Mouse (Mus musculus): ENCODE measurements around the gene Rgs3.

Gene Rgs3

DNA sequence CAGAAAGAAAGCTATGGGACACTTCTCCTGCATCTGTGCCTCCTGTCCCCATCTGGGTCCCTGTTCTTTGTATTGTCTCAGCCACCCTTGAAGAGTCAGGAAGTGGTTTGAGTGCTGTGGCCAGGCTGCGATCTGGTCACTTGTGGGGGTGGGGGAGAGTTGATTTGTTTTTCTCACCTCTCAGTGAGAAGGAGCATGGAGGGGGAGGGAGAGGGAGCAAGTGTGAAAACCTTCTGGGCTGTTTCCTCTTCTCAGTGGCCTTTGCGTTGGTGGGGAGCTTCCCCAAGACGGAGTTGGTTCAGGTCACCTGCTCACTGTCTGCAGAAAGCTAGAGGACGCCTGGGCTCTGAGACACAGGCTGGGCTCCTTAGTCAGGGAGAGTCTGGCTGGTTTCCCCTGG lies 70.3 kb downstream of the Rgs3 start:
- no peak for DNase-seq

DNA sequence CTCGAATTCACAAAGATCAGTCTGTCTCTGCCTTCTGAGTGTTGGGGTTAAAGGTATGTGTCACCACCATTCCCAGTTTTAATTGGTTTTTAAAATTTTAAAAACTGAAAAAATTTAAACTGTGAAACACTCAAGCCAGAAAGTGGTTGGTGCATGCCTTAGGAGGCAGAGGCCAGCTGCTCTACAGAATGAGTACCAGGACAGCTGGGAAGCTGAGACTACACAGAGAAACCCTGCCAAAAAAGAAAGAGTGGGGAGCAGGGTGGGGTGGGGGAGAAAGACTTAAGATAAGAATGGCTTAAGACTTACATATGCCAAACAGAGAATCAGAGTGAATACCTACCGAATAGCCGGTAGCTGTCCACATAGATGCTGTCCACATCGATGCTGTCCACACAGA lies 73.6 kb downstream of the Rgs3 start:
- no peak for DNase-seq

GRCm38 (mm10) chr4:62634054-62634591 lies 74.5 kb downstream of the Rgs3 start:
- no peak for DNase-seq

GRCm38 (mm10) chr4:62634840-62635239 lies 75.2 kb downstream of the Rgs3 start:
- DNase-seq, result no peak

GRCm38 (mm10) chr4:62636047-62636446 lies 76.4 kb downstream of the Rgs3 start:
- no peak for DNase-seq

DNA sequence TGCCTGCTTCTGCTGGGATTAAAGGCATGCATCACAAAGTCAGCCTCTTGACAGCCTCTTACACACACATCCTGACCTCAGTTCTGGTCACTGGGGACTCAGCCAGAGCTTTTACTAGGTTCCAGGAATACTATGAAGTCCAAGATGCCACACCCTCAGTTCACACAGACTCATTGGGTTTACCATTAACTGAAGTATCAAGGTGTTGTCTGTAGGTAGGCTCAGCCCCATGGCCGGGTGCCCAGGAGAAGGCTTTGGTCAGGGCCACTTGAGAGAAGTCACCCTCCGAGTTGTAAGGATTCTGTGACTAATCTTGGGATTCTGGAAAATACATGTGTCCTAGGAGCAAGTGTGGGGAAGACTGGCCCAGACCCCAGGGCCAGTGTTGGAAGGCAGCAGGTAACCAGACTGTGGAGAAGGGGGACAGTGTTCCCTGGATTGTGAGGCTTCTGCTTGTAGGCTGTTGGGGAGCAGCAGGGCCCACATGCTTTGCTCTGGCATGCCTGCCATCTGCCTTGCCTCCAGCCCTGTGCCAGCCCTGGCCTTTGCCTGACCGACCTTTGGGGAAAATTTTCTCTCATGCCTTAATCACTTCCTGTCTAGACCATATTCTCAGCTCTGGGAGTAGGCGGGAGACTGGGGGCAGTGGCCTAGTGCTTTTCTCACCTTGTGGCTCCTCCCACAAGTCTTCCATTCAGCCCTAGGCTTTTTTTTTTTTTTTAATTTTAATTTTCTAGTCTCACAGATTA lies 78.4 kb downstream of the Rgs3 start:
- DNase-seq, result no peak

DNA sequence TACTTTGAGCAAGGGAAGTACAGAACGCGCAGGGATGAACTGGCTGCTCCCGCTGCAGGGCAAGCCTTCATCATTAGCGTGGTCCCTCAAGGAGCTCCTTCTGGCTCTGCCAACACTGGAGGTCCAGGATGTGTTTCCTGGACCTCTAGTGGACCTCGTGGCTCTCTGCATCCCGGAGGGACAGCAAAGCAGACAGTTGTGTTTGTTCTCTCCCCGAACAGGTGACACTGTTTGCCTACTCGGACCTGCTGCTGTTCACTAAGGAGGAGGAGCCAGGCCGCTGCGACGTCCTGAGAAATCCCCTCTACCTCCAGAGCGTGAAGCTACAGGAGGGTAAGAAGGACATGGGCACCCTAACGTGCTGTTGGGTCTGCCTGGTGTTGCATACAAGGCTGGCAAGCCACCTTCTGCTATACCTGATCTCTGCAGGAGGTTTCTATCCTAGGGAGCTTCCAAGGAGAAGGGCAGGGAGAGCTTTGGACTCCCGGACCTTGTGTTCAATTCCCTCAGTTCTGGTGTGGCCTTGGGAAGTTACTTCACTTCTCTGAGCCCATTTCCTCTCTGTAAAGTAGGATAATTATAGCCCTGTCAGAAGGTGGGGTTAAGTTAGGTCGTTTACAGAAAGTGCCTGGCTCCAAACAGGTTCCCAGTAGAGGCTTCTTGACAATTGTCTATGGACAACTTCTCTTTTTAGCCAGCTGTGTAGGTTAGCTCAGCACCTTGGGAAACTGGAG lies 81.0 kb downstream of the Rgs3 start:
- no peak for DNase-seq

DNA sequence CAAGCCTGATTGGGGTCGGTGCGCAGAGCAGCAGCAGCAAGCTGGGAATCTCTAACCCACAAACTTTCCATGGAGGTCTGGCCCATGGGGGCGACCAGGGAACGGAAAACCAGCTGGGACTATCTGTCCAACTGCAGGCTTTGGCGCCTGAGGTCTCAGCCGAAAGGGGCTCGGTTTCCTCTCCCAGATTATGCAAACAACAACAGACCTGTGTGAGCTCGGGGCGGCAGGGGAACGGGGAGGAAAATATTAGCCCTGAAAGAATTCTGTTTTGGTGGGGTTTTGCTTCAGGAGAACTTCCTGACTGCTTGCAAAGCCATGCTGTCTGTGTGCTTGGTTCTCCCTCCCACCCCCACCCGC lies 81.6 kb downstream of the Rgs3 start:
- DNase-seq, result no peak

DNA sequence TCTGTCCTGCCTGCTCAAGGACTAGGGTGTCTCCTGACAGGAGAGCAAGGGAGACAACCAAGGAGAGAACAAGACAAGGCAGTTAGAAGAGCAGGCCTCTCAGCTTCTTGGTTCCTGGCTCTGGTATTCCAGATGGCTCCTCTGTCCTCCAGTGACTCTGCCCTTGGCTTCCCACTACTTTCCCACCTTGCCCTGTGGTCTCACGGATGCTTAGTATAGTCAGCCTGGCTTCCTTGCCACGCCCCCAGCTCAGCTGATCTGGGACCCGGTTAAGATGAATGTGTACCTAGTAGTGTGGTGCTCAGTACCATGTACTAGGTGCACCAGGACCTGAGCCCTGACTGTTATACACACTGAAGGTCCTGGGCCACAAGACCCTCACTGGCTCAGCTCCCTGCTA lies 82.0 kb downstream of the Rgs3 start:
- no peak for DNase-seq

- DNase-seq, result no peak
Measured at GRCm38 (mm10) chr4:62643401-62643800, 83.8 kb downstream of the Rgs3 start.

GRCm38 (mm10) chr4:62644031-62644793 lies 84.6 kb downstream of the Rgs3 start:
- DNase-seq, result no peak

DNA sequence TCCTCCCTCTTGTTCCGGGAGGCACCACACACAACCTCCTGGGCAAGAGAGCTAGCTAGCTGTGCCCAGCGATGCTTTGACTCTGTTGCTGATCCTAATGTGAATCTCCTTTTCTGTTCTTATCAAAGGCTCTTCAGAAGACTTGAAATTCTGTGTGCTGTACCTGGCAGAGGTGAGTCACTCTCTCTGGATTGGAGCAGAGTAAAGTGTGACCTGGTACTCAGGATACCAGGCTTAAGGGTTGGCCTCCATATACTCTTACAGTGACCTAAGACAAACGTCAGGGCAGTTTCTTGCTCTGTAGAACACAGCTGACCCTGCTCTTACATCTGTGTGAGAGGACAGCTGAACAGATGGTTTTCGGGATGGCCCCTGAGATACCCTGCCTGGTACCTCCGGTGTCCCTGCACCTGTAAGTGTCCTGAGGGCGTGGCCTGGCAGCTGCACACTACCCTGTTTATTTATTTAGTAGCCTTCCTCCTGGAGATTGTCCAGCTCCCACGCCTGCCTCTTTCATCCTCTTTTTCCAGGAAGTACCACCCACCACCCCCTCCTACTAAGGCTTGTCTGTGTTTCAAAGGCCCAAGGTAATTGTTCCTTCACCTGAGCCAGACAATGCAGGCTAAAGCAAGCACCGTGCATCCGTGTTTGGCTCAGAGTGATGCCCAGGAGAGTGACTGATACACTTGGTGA lies 87.1 kb downstream of the Rgs3 start:
- DNase-seq, result no peak

DNA sequence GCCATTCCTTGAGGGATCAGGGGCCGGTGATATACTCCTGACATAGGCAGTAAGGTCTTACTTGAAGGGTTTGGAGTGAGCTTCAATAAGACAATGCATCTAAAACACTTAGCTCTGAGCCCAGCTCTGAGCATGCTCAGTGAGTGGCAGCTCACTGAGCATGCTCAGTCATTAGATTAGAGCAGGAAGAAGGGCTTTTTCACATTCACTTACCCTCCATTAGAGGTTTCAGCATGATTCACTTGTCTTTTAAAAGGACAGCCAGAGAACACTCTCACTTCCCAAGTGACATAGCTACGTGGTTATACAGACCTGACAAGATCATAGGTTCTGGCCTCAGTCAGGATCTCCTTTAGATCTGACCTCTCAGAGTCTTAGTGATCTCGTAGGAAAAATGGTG lies 89.2 kb downstream of the Rgs3 start:
- DNase-seq, result no peak

- no peak for DNase-seq
Measured at GRCm38 (mm10) chr4:62649536-62650230, 90.0 kb downstream of the Rgs3 start.

- DNase-seq, result no peak
Measured at GRCm38 (mm10) chr4:62651179-62651760, 91.6 kb downstream of the Rgs3 start.

DNA sequence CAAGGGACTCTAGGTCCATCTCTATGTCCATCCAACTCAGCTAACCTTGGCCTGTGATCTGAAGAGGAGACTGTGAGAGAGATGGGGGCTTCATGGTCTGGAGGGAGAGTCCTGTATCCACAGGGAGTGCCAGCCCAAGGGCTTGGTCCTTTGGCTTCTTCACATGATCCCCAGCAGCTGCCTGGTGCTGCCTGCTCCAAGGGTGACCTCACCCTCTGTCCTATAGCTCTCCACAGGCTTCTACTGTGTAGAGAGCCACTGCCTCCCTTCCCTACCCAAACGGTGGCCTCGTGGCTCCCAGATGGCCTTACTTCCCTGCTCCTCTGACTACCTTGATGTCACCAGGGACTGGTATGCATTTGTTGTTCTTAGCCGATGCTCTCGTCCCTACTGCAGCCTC lies 92.6 kb downstream of the Rgs3 start:
- DNase-seq, result no peak

DNA sequence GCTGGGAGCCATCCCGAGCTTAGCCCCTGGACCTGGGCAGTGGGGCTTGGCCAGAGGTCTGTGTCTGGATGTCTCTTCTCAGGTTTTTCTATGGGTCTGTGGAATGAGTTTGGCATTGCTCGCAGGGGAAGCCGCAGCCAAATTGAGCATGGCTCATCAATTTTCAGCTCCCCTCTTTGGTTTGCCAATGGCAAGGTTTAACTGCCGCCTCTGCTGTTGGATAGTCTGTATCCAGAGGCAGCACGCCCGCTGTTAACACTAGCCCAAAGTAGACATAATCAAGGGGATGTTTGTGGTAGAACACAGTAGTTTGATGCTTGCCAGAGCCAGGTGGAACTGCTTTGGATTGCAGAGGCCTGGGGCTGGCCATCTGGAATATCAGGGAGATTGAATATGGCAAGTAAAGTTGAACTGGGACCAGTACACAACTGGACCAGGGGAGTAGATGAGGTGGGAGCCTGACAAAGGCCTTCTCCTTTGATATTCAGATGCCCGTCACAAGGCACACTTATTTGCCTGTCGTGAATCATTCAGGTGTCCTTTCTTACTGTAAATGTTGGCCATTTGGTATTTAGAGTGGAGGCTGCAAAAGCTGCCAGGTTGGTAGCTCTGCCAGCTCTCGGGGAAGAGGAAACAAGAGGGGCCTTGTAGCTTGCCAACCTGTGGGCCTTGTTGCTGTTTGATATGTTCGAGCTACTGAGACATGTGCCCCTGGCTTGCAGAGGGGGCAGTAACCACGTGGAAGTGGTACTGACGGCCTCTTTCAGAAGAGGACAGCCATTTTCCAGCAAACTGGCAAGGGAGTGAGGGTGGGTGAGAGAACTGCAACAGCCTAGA lies 93.5 kb downstream of the Rgs3 start:
- DNase-seq, result no peak

GRCm38 (mm10) chr4:62653922-62654661 lies 94.4 kb downstream of the Rgs3 start:
- DNase-seq, result no peak

DNA sequence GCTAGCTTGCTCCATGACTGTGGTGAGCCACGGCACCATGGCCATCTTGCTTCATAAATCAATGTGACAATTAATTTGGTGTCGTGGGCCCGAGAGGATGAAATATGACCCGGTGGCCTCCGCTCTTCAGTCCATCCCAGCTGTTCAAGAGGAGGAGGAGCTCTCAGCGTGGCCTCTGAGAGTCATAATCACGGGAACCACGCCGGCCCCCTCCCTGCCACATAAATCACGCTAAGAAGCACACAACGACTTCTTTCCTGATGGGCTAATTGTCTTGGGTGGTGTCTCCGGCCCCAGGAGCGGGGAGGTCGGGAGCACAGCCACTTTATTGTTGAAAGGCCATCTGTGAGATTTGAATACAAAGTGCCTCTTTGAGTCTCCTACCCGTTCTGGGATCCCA lies 99.6 kb downstream of the Rgs3 start:
- DNase-seq, result no peak

GRCm38 (mm10) chr4:62659861-62660553 lies 100.4 kb downstream of the Rgs3 start:
- DNase-seq, result no peak

Measured in right cerebral cortex, postnatal 25 days (tissue).